Mouse (Mus musculus) lung, postnatal 0 days (tissue): ENCODE results near the gene Sgsm3.

Experiments
- CTCF ChIP-seq: IDR thresholded peaks from 2 replicates; pipeline ENCODE4 v1.5.1; 2016; ENCODE audit warnings: antibody characterized with exemption, mild to moderate bottlenecking
- EP300 ChIP-seq: IDR thresholded peaks from 2 replicates; pipeline ENCODE4 v1.6.1; 2016; ENCODE audit warnings: antibody characterized with exemption, mild to moderate bottlenecking, control low read depth

DNA sequence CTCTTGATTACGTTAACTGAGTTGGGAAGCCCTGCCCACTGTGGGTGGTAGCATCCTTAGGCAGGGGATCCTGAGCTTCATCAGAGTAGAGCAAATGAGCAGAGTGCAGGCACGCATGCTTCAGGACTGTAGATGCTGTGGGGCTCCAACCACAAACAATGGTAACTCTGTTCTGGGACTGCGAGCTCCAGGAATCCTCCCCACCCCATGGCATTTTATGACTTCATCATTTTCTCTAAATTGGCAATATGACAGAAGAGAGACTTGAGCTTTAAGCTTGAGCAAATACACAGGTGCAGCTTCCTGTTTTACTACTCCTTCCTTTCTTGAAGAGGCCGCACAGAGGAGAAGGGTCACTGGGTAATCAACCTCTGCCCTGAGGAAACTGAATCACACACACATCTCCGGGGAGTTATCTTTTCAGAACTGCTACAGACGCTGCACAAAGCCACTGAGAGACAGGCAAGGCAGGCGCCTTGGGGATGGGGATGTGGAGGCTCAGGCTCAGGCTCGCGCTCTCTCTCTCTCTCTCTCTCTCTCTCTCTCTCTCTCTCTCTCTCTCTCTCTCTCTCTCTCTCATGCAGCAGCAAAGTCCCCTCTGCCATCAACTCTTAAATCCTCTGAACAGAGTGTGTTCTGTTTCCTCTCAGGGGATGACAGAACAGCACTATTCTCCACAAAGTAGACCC, 55.5 kb downstream of the Sgsm3 start:
- TF ChIP-seq CTCF, result no peak
- no peak for TF ChIP-seq EP300
